Mouse (Mus musculus) kidney, postnatal 0 days (tissue): ENCODE results near the gene Lrig1. TPM values are rescaled to one million over a fixed set of nuclear protein-coding genes. Genes with fewer than 3 reads are reported as not detected.
A peak's percentile ranks its signal among the peaks of the same experiment; 100 is the strongest.

Source experiments
- ATAC-seq: fragments of 200-750 bp; cut with Nextera tagmentation; replicated peaks from 2 replicates; pipeline ENCODE4 v1.8.0; 2017; ENCODE audit warnings: low read depth, moderate number of reproducible peaks, moderate TSS enrichment, moderate library complexity; ENCODE audit not compliant: low FRiP score
- DNase-seq: peaks from one replicate; pipeline ENCODE4 v3.0.0-alpha.2; 2016; ENCODE audit warnings: low spot score
- H3K27ac ChIP-seq: fragments of 300-500 bp; sonication (generic); 2 replicates; pipeline ENCODE4 v1.5.1; 2014; ENCODE audit warnings: mild to moderate bottlenecking
- H3K27me3 ChIP-seq: fragments of 300-500 bp; sonication (generic); 2 replicates; pipeline ENCODE4 v1.6.1; 2014; ENCODE audit warnings: low read length, mixed read lengths; ENCODE audit not compliant: insufficient read depth
- H3K36me3 ChIP-seq: fragments of 300-500 bp; sonication (generic); 2 replicates; pipeline ENCODE4 v1.6.1; 2014; ENCODE audit warnings: low read length, mixed read lengths; ENCODE audit not compliant: insufficient read depth
- H3K4me1 ChIP-seq: fragments of 300-500 bp; sonication (generic); replicated peaks from 2 replicates; pipeline ENCODE4 v1.6.1; 2014; ENCODE audit warnings: antibody characterized with exemption, low read length, mixed read lengths; ENCODE audit not compliant: insufficient read depth
- H3K4me2 ChIP-seq: fragments of 300-500 bp; sonication (generic); 2 replicates; pipeline ENCODE4 v1.6.1; 2014; ENCODE audit warnings: mild to moderate bottlenecking, low read length, moderate library complexity, mixed read lengths
- H3K4me3 ChIP-seq: fragments of 300-500 bp; sonication (generic); replicated peaks from 2 replicates; pipeline ENCODE4 v1.5.1; 2014; ENCODE audit warnings: low read depth, low read length
- H3K9ac ChIP-seq: fragments of 300-500 bp; sonication (generic); 2 replicates; pipeline ENCODE4 v1.6.1; 2014; ENCODE audit warnings: low read depth, low read length
- H3K9me3 ChIP-seq: fragments of 300-500 bp; sonication (generic); replicated peaks from 2 replicates; pipeline ENCODE4 v1.6.1; 2016; ENCODE audit warnings: low read length, inconsistent platforms, mixed read lengths
- CTCF ChIP-seq: IDR thresholded peaks from 2 replicates; pipeline ENCODE4 v1.5.1; 2016; ENCODE audit warnings: antibody characterized with exemption, low read depth, mild to moderate bottlenecking, moderate library complexity
- WGBS: fragments of 180-500 bp; shearing (Covaris S2); extraction: QIAGEN DNeasy Blood & Tissue Kit; methylation state at CpG from one replicate; pipeline ENCODE4 v1.1.7; 2014; 5-methylcytosine and 5-hydroxymethylcytosine counted together
- polyA plus RNA-seq: library from polyadenylated mRNA; unstranded; fragments of >200 nt; fragmentation: Nextera tagmentation; extraction: Ambion mirVana; gene quantifications from 2 replicates; pipeline ENCODE4 v1.2.1, GENCODE M21; 2015

The Lrig1 gene
- polyA plus RNA-seq, 1 experiment from 2014 or later: 8.3 TPM

GRCm38 (mm10) chr6:94644641-94645040, 55.3 kb downstream of the Lrig1 start:
- Histone ChIP-seq H3K9me3 (no peaks in the 10 kb centered on the region), H3K4me1 (peaks cover 30% of the 10 kb centered on the region), H3K4me2 (no peak overlapping the region), H3K9ac (no peak overlapping the region), H3K36me3 (no peaks in the 10 kb centered on the region; the same call in 1 of the 2 replicates), H3K27me3 (no peaks in the 10 kb centered on the region), H3K27ac (no peak overlapping the region), H3K4me3 (no peak overlapping the region)
- ATAC-seq (no peak), DNase-seq (no peak)
- TF ChIP-seq CTCF: no peak
- WGBS: 60% methylated on average over 3 of the region's 3 CpGs

GRCm38 (mm10) chr6:94643989-94644388, 56.0 kb downstream of the Lrig1 start:
- Histone ChIP-seq H3K9ac (no peak overlapping the region), H3K4me1 (peaks cover 25% of the 10 kb centered on the region), H3K36me3 (no peaks in the 10 kb centered on the region; the same call in 1 of the 2 replicates), H3K9me3 (no peaks in the 10 kb centered on the region), H3K27ac (no peak overlapping the region), H3K27me3 (no peaks in the 10 kb centered on the region), H3K4me2 (no peak overlapping the region), H3K4me3 (no peak overlapping the region)
- no peak for DNase-seq
- TF ChIP-seq CTCF: no peak
- WGBS: 92% methylated on average over 2 of the region's 2 CpGs
- ATAC-seq: no peak

- no peak for TF ChIP-seq CTCF
- Histone ChIP-seq H3K27ac (no peak overlapping the region), H3K4me2 (no peak overlapping the region), H3K9ac (no peak overlapping the region), H3K4me1 (peaks cover 8% of the 10 kb centered on the region; the same call in 1 of the 2 replicates), H3K27me3 (no peaks in the 10 kb centered on the region), H3K4me3 (no peak overlapping the region), H3K36me3 (no peaks in the 10 kb centered on the region; the same call in 1 of the 2 replicates), H3K9me3 (no peaks in the 10 kb centered on the region)
- ATAC-seq: no peak
- DNase-seq: no peak
- 100% methylated on average over 1 of the region's 1 CpGs for WGBS
These were observed 57.9 kb downstream of the Lrig1 start for GRCm38 (mm10) chr6:94642048-94642447.

GRCm38 (mm10) chr6:94640297-94640696, 59.7 kb downstream of the Lrig1 start:
- no peak for TF ChIP-seq CTCF
- DNase-seq (peak; percentile 61), ATAC-seq (peak; percentile 36; the same call in 1 of the 2 replicates)
- Histone ChIP-seq H3K9ac (no peak overlapping the region), H3K36me3 (no peaks in the 10 kb centered on the region; the same call in 1 of the 2 replicates), H3K9me3 (no peaks in the 10 kb centered on the region), H3K4me2 (no peak overlapping the region), H3K27ac (no peak overlapping the region), H3K4me1 (peaks cover 4% of the 10 kb centered on the region; the same call in 1 of the 2 replicates), H3K4me3 (no peak overlapping the region), H3K27me3 (no peaks in the 10 kb centered on the region)
- 23% methylated on average over 7 of the region's 7 CpGs for WGBS

- no peak for TF ChIP-seq CTCF
- no peak overlapping the region for H3K4me2 ChIP-seq
- H3K27me3 ChIP-seq: no peaks in the 10 kb centered on the region
- DNase-seq (no peak), ATAC-seq (no peak)
- no peaks in the 10 kb centered on the region for H3K36me3 ChIP-seq
- no peaks in the 10 kb centered on the region for H3K9me3 ChIP-seq
- peaks cover 8% of the 10 kb centered on the region for H3K4me1 ChIP-seq
- H3K4me3 ChIP-seq: no peak overlapping the region
- no peak overlapping the region for H3K9ac ChIP-seq
- WGBS: 42% methylated on average over 5 of the region's 5 CpGs
- H3K27ac ChIP-seq: no peak overlapping the region
These were observed 62.9 kb downstream of the Lrig1 start for GRCm38 (mm10) chr6:94637024-94637434.

GRCm38 (mm10) chr6:94635343-94635742, 64.6 kb downstream of the Lrig1 start:
- WGBS: 55% methylated on average over 1 of the region's 1 CpGs
- H3K27ac ChIP-seq: no peak overlapping the region
- no peaks in the 10 kb centered on the region for H3K9me3 ChIP-seq
- no peak overlapping the region for H3K9ac ChIP-seq
- no peak for ATAC-seq
- H3K4me1 ChIP-seq: peaks cover 6% of the 10 kb centered on the region
- no peak overlapping the region for H3K4me3 ChIP-seq
- H3K4me2 ChIP-seq: no peak overlapping the region
- no peak for TF ChIP-seq CTCF
- H3K36me3 ChIP-seq: no peaks in the 10 kb centered on the region
- no peaks in the 10 kb centered on the region for H3K27me3 ChIP-seq
- DNase-seq: no peak

GRCm38 (mm10) chr6:94634710-94635109, 65.2 kb downstream of the Lrig1 start:
- H3K4me3 ChIP-seq: no peak overlapping the region
- no peaks in the 10 kb centered on the region for H3K27me3 ChIP-seq
- H3K9me3 ChIP-seq: no peaks in the 10 kb centered on the region
- WGBS: 52% methylated on average over 9 of the region's 9 CpGs
- H3K9ac ChIP-seq: no peak overlapping the region
- no peak overlapping the region for H3K4me2 ChIP-seq
- H3K27ac ChIP-seq: no peak overlapping the region
- DNase-seq (no peak), ATAC-seq (no peak)
- peaks cover 4% of the 10 kb centered on the region; the same call in 1 of the 2 replicates for H3K4me1 ChIP-seq
- no peak for TF ChIP-seq CTCF
- no peaks in the 10 kb centered on the region for H3K36me3 ChIP-seq
